Mouse (Mus musculus) hindbrain, postnatal 0 days (tissue): ENCODE measurements around the gene Clic4. TPM values are rescaled to one million over a fixed set of nuclear protein-coding genes. Genes with fewer than 3 reads are reported as not detected.

ENCODE experiments used
- ATAC-seq: fragments of 200-750 bp; cut with Nextera tagmentation; 2 replicates; pipeline ENCODE4 v1.8.0; 2017; ENCODE audit warnings: mild to moderate bottlenecking, moderate TSS enrichment, moderate library complexity
- DNase-seq: peaks from one replicate; pipeline ENCODE4 v3.0.0-alpha.2; 2015; ENCODE audit warnings: low spot score
- H3K27ac ChIP-seq: fragments of 300-500 bp; sonication (generic); 2 replicates; pipeline ENCODE4 v1.5.1; 2014; ENCODE audit warnings: mild to moderate bottlenecking
- H3K27me3 ChIP-seq: fragments of 300-500 bp; sonication (generic); 2 replicates; pipeline ENCODE4 v1.6.1; 2014; ENCODE audit warnings: low read length, mixed read lengths; ENCODE audit not compliant: insufficient read depth
- H3K36me3 ChIP-seq: fragments of 300-500 bp; sonication (generic); 2 replicates; pipeline ENCODE4 v1.6.1; 2014; ENCODE audit warnings: low read length, mixed read lengths; ENCODE audit not compliant: insufficient read depth
- H3K4me1 ChIP-seq: fragments of 300-500 bp; sonication (generic); 2 replicates; pipeline ENCODE4 v1.6.1; 2014; ENCODE audit warnings: antibody characterized with exemption, low read length, mixed read lengths; ENCODE audit not compliant: insufficient read depth
- H3K4me2 ChIP-seq: fragments of 300-500 bp; sonication (generic); 2 replicates; pipeline ENCODE4 v1.6.1; 2014; ENCODE audit warnings: low read depth, mild to moderate bottlenecking, low read length, moderate library complexity, mixed read lengths
- H3K4me3 ChIP-seq: fragments of 300-500 bp; sonication (generic); 2 replicates; pipeline ENCODE4 v1.5.1; 2014; ENCODE audit warnings: low read length
- H3K9ac ChIP-seq: fragments of 300-500 bp; sonication (generic); replicated peaks from 2 replicates; pipeline ENCODE4 v1.6.1; 2014; ENCODE audit warnings: mild to moderate bottlenecking, low read length, moderate library complexity, mixed read lengths
- H3K9me3 ChIP-seq: fragments of 300-500 bp; sonication (generic); 2 replicates; pipeline ENCODE4 v1.6.1; 2016; ENCODE audit warnings: low read length, mixed read lengths
- CTCF ChIP-seq: IDR thresholded peaks from 2 replicates; pipeline ENCODE4 v1.5.1; 2016; ENCODE audit warnings: antibody characterized with exemption, control low read depth, low read depth
- WGBS: fragments of 180-500 bp; shearing (Covaris S2); extraction: QIAGEN DNeasy Blood & Tissue Kit; methylation state at CpG from one replicate; pipeline ENCODE4 v1.1.7; 2014; 5-methylcytosine and 5-hydroxymethylcytosine counted together
- polyA plus RNA-seq: library from polyadenylated mRNA; unstranded; fragments of >200 nt; fragmentation: Nextera tagmentation; extraction: Ambion mirVana; gene quantifications from 2 replicates; pipeline ENCODE4 v1.2.1, GENCODE M21; 2015
- total RNA-seq: library from RNA; depleted of rRNA; stranded (reverse); fragments of >200 nt; gene quantifications from 2 replicates; pipeline ENCODE4 v1.2.3, GENCODE M21; 2014

Clic4 gene
- total and polyA plus RNA-seq, 2 experiments from 2014 or later: 57.1 to 70.1 TPM

GRCm38 (mm10) chr4:135204666-135205065, 67.9 kb downstream of the Clic4 start:
- ATAC-seq: no peak
- no peak for DNase-seq
- no peak for TF ChIP-seq CTCF
- Histone ChIP-seq H3K4me2 (no peak overlapping the region), H3K9ac (no peak overlapping the region), H3K27me3 (peaks cover 24% of the 10 kb centered on the region), H3K9me3 (no peaks in the 10 kb centered on the region), H3K4me3 (no peak overlapping the region), H3K36me3 (no peaks in the 10 kb centered on the region), H3K27ac (no peak overlapping the region), H3K4me1 (no peaks in the 10 kb centered on the region)
- 70% methylated on average over 5 of the region's 5 CpGs for WGBS

- no peak for ATAC-seq
- H3K36me3 ChIP-seq: no peaks in the 10 kb centered on the region
- no peak overlapping the region for H3K9ac ChIP-seq
- peaks cover 24% of the 10 kb centered on the region for H3K27me3 ChIP-seq
- TF ChIP-seq CTCF: no peak
- peak overlapping the region; percentile 48 for H3K4me2 ChIP-seq
- DNase-seq: no peak
- H3K27ac ChIP-seq: no peak overlapping the region
- no peaks in the 10 kb centered on the region for H3K9me3 ChIP-seq
- no peaks in the 10 kb centered on the region for H3K4me1 ChIP-seq
- peak overlapping the region; percentile 3; the same call in 1 of the 2 replicates for H3K4me3 ChIP-seq
- 19% methylated on average over 17 of the region's 17 CpGs for WGBS
Measured at GRCm38 (mm10) chr4:135203806-135204560, 68.6 kb downstream of the Clic4 start.

DNA sequence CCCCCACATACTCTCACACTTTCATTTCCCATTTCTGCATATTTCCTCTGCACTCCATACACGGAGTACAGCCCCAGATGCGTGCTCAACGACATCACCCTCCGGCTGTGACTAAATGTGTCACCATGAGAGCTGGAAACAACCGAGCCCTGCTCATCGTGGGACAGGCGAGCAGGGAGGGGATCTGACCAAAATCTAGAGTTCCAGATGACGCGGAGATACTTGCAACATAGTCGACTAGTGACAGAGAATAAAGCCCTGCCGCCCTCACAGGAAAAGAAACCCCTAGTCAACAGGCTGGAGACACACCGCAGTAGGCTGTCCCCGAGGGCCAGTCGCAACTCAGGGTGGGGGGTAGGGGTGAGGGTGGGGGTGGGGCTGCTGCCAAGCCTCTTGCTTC, 69.3 kb downstream of the Clic4 start:
- Histone ChIP-seq H3K4me2 (peak overlapping the region; percentile 48), H3K36me3 (no peaks in the 10 kb centered on the region), H3K4me1 (no peaks in the 10 kb centered on the region), H3K27ac (no peak overlapping the region), H3K4me3 (peak overlapping the region; percentile 3; the same call in 1 of the 2 replicates), H3K9me3 (no peaks in the 10 kb centered on the region), H3K27me3 (peaks cover 24% of the 10 kb centered on the region), H3K9ac (no peak overlapping the region)
- no peak for TF ChIP-seq CTCF
- 12% methylated on average over 14 of the region's 14 CpGs for WGBS
- ATAC-seq: no peak
- peak; percentile 20 for DNase-seq

GRCm38 (mm10) chr4:135201771-135202170, 70.8 kb downstream of the Clic4 start:
- Histone ChIP-seq H3K9ac (no peak overlapping the region), H3K4me2 (0 out of 2 replicates have a peak overlapping the region, but pooled peaks have one; percentile 7), H3K27ac (no peak overlapping the region), H3K27me3 (peaks cover 19% of the 10 kb centered on the region), H3K4me3 (no peak overlapping the region), H3K36me3 (no peaks in the 10 kb centered on the region), H3K9me3 (no peaks in the 10 kb centered on the region), H3K4me1 (no peaks in the 10 kb centered on the region)
- TF ChIP-seq CTCF: no peak
- DNase-seq (peak; percentile 30), ATAC-seq (no peak)
- 52% methylated on average over 16 of the region's 16 CpGs for WGBS

GRCm38 (mm10) chr4:135197857-135198256, 74.8 kb downstream of the Clic4 start:
- no peaks in the 10 kb centered on the region for H3K4me1 ChIP-seq
- H3K4me3 ChIP-seq: no peak overlapping the region
- TF ChIP-seq CTCF: no peak
- no peak overlapping the region for H3K27ac ChIP-seq
- no peak overlapping the region for H3K9ac ChIP-seq
- 74% methylated on average over 8 of the region's 8 CpGs for WGBS
- no peak overlapping the region for H3K4me2 ChIP-seq
- H3K27me3 ChIP-seq: no peaks in the 10 kb centered on the region
- no peaks in the 10 kb centered on the region for H3K9me3 ChIP-seq
- ATAC-seq: no peak
- H3K36me3 ChIP-seq: no peaks in the 10 kb centered on the region
- no peak for DNase-seq

- Histone ChIP-seq H3K9ac (no peak overlapping the region), H3K4me1 (no peaks in the 10 kb centered on the region), H3K27me3 (no peaks in the 10 kb centered on the region), H3K27ac (no peak overlapping the region), H3K4me2 (no peak overlapping the region), H3K4me3 (no peak overlapping the region), H3K9me3 (no peaks in the 10 kb centered on the region), H3K36me3 (no peaks in the 10 kb centered on the region)
- TF ChIP-seq CTCF: no peak
- 85% methylated on average over 5 of the region's 5 CpGs for WGBS
- ATAC-seq (no peak), DNase-seq (no peak)
Measured at GRCm38 (mm10) chr4:135192841-135193240, 79.8 kb downstream of the Clic4 start.

GRCm38 (mm10) chr4:135191604-135192003, 81.0 kb downstream of the Clic4 start:
- WGBS: 76% methylated on average over 11 of the region's 11 CpGs
- H3K4me1 ChIP-seq: no peaks in the 10 kb centered on the region
- no peak for TF ChIP-seq CTCF
- no peak overlapping the region for H3K27ac ChIP-seq
- H3K9me3 ChIP-seq: no peaks in the 10 kb centered on the region
- no peak overlapping the region for H3K9ac ChIP-seq
- ATAC-seq (no peak), DNase-seq (no peak)
- no peak overlapping the region for H3K4me3 ChIP-seq
- H3K4me2 ChIP-seq: no peak overlapping the region
- H3K27me3 ChIP-seq: no peaks in the 10 kb centered on the region
- no peaks in the 10 kb centered on the region for H3K36me3 ChIP-seq
